ENCODE assay signal across 25 mouse cellular contexts in genomic region chrX:7981368-7981767, GRCm38 (mm10). TPM values are rescaled to one million over a fixed set of nuclear protein-coding genes. Genes with fewer than 3 reads are reported as not detected.
"Had no signal": no experiment of that assay in that cellular context is flagged by ENCODE, and none has a peak within 500 bp of the region (broad histone marks: within the 10 kb centered on the region; RNA-seq: fewer than 3 reads in every experiment).

No protein-coding gene starts in this region.

- H3K4me3 ChIP-seq: left cerebral cortex, adult 2 months; limb, embryonic 15.5 days; liver, embryonic 15.5 days; megakaryocyte, embryonic 14.5 days; midbrain, embryonic 15.5 days; neural tube, embryonic 13.5 days; stomach, embryonic 15.5 days had no signal

- H3K36me3 ChIP-seq: limb, embryonic 15.5 days; liver, embryonic 15.5 days; midbrain, embryonic 15.5 days; neural tube, embryonic 13.5 days; stomach, embryonic 15.5 days had no signal

- H3K4me2 ChIP-seq: limb, embryonic 15.5 days; liver, embryonic 15.5 days; lung, embryonic 14.5 days; midbrain, embryonic 11.5 days; midbrain, embryonic 15.5 days; neural tube, embryonic 13.5 days; stomach, embryonic 15.5 days had no signal

- H3K27me3 ChIP-seq: limb, embryonic 15.5 days; liver, embryonic 15.5 days; megakaryocyte, embryonic 14.5 days; midbrain, embryonic 15.5 days; neural tube, embryonic 13.5 days; stomach, embryonic 15.5 days had no signal

- H3K9me3 ChIP-seq: limb, embryonic 15.5 days; liver, embryonic 15.5 days; megakaryocyte, embryonic 14.5 days; midbrain, embryonic 15.5 days; neural tube, embryonic 13.5 days; stomach, embryonic 15.5 days had no signal

- H3K27ac ChIP-seq: left cerebral cortex, adult 2 months; limb, embryonic 15.5 days; liver, embryonic 15.5 days; macrophage; midbrain, embryonic 15.5 days; neural tube, embryonic 13.5 days; stomach, embryonic 15.5 days had no signal

- ATAC-seq: hindbrain, embryonic 16.5 days; inflammation-experienced regulatory T-cells, adult 6 months; midbrain, embryonic 15.5 days had no signal

- H3K4me1 ChIP-seq: limb, embryonic 15.5 days; midbrain, embryonic 15.5 days; neural tube, embryonic 13.5 days; stomach, embryonic 15.5 days had no signal

- H3K9ac ChIP-seq: limb, embryonic 15.5 days; liver, embryonic 15.5 days; lung, embryonic 14.5 days; midbrain, embryonic 15.5 days; neural tube, embryonic 13.5 days; stomach, embryonic 15.5 days had no signal

- DNase-seq: lung, embryonic 14.5 days; lung, postnatal 10 days; retina, postnatal 1 day; right cerebral cortex, postnatal 4 days; thymus, postnatal 36 days had no signal

RNA-seq across cellular contexts. Expression of gene Gata1, which starts 3.5 kb away (rescaled TPM):
- total RNA-seq: layer of hippocampus, adult 8-10 months; layer of hippocampus, postnatal 25 days; left cerebral cortex, adult 2 months; left cerebral cortex, postnatal 25 days had no signal

RNA-seq across cellular contexts. Expression of gene Glod5, which starts 36.9 kb away (rescaled TPM):
- total RNA-seq: layer of hippocampus, adult 8-10 months; left cerebral cortex, postnatal 25 days; monocyte, adult 5-6 weeks had no signal
- polyA plus RNA-seq: inflammation-experienced regulatory T-cells, adult 6 months; limb, embryonic 11.5 days; limb, embryonic 15.5 days; lung, embryonic 14.5 days; macrophage; midbrain, embryonic 11.5 days; neural tube, embryonic 13.5 days; spleen, adult 2 months; testis, adult 2 months; thymus, postnatal 0 days had no signal

RNA-seq across cellular contexts. Expression of gene Eras, which starts 53.0 kb away (rescaled TPM):
- total RNA-seq: layer of hippocampus, adult 8-10 months; layer of hippocampus, postnatal 25 days; left cerebral cortex, adult 2 months; left cerebral cortex, postnatal 25 days; monocyte, adult 5-6 weeks had no signal
- polyA plus RNA-seq: hindbrain, embryonic 16.5 days; inflammation-experienced regulatory T-cells, adult 6 months; large intestine, adult 2 months; limb, embryonic 11.5 days; limb, embryonic 15.5 days; liver, embryonic 15.5 days; lung, embryonic 14.5 days; macrophage; midbrain, embryonic 11.5 days; midbrain, embryonic 15.5 days; spleen, adult 2 months; stomach, embryonic 15.5 days; thymus, postnatal 0 days had no signal
